Mouse (Mus musculus): ENCODE data around the gene Hs2st1.

GRCm38 (mm10) chr3:144460183-144460788, 109.7 kb downstream of the Hs2st1 start:
- TF ChIP-seq CTCF (conservative IDR thresholded peaks at IDR 0.05; ENCODE audit: insufficient read depth, insufficient read length, low read depth, low read length): no peak
- TF ChIP-seq POLR2A (IDR thresholded peaks at IDR 0.05; ENCODE audit: low read depth, low read length): no peak

Measured in kidney, adult 2 months (tissue).